Mouse (Mus musculus): ENCODE measurements around the gene Olfr1355.
"Not testable (repeated sequence)": the region's sequence is repeated elsewhere in the genome, so short reads cannot be mapped to it uniquely, and the experiment has no call there.

DNA sequence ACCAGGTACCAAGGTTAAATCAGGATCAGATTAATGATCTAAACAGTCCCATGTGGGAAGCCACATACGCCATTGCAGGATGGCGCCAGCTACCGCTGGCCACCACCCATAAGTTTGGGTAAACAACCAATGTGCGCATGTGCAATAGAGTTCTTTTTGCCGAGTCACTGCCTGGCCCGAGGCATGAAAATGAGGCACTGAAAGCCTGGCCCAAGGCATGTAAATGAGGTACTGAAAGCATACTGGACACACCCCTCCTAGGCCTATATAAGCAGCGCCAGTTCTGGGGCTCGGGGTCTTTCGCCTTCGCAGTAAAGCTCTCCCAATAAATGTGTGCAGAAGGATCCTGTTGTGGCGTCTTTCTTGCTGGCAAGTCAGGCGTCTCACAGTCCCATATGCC, 34.9 kb upstream of the Olfr1355 start:
- TF ChIP-seq CTCF (IDR thresholded peaks at IDR 0.05; ENCODE audit: low read depth, low read length); POLR2A (IDR thresholded peaks at IDR 0.05; ENCODE audit: borderline replicate concordance, low read depth, low read length): not testable (repeated sequence)
